Mouse (Mus musculus): Measurements from ENCODE around the gene Calml4.
A peak's percentile ranks its signal among the peaks of the same experiment; 100 is the strongest.
"Not testable (repeated sequence)": the region's sequence is repeated elsewhere in the genome, so short reads cannot be mapped to it uniquely, and the experiment has no call there.

The Calml4 gene

GRCm38 (mm10) chr9:62857719-62858261, at the start of gene Calml4:
Gene Calml4, plus strand, starts transcription at chr9:62858080.
- peak; percentile 75 for DNase-seq (ENCODE audit: low spot score)

GRCm38 (mm10) chr9:62810095-62810494, 47.8 kb upstream of the Calml4 start:
- no peak for DNase-seq (ENCODE audit: low spot score)

- no peak for DNase-seq (ENCODE audit: low spot score)
Measured at GRCm38 (mm10) chr9:62810543-62811515, 47.1 kb upstream of the Calml4 start.

- DNase-seq (ENCODE audit: low spot score) = peak; percentile 82
Measured at GRCm38 (mm10) chr9:62811516-62812121, 46.3 kb upstream of the Calml4 start, which contains the start of gene Fem1b. Gene Fem1b, minus strand, starts transcription at chr9:62811934.

- no peak for DNase-seq (ENCODE audit: low spot score)
Measured at GRCm38 (mm10) chr9:62812216-62813049, 45.4 kb upstream of the Calml4 start.

GRCm38 (mm10) chr9:62814751-62815150, 43.1 kb upstream of the Calml4 start:
- DNase-seq (ENCODE audit: low spot score) = no peak

- DNase-seq (ENCODE audit: low spot score) = no peak
Measured at GRCm38 (mm10) chr9:62816323-62817098, 41.4 kb upstream of the Calml4 start.

GRCm38 (mm10) chr9:62817099-62817571, 40.7 kb upstream of the Calml4 start:
- DNase-seq (ENCODE audit: low spot score) = no peak

- no peak for DNase-seq (ENCODE audit: low spot score)
Measured at GRCm38 (mm10) chr9:62817828-62818614, 39.9 kb upstream of the Calml4 start.

GRCm38 (mm10) chr9:62819494-62819893, 38.4 kb upstream of the Calml4 start:
- no peak for DNase-seq (ENCODE audit: low spot score)

GRCm38 (mm10) chr9:62819910-62820309, 38.0 kb upstream of the Calml4 start:
- DNase-seq (ENCODE audit: low spot score) = not testable (repeated sequence)

- no peak for DNase-seq (ENCODE audit: low spot score)
Measured at GRCm38 (mm10) chr9:62820829-62821228, 37.1 kb upstream of the Calml4 start.

GRCm38 (mm10) chr9:62821811-62822210, 36.1 kb upstream of the Calml4 start:
- DNase-seq (ENCODE audit: low spot score) = no peak

GRCm38 (mm10) chr9:62825791-62826393, 32.0 kb upstream of the Calml4 start:
- no peak for DNase-seq (ENCODE audit: low spot score)

- DNase-seq (ENCODE audit: low spot score) = no peak
Measured at GRCm38 (mm10) chr9:62826456-62826855, 31.4 kb upstream of the Calml4 start.

- DNase-seq (ENCODE audit: low spot score) = no peak
Measured at GRCm38 (mm10) chr9:62827939-62828652, 29.8 kb upstream of the Calml4 start.

- peak; percentile 84 for DNase-seq (ENCODE audit: low spot score)
Measured at GRCm38 (mm10) chr9:62828662-62829086, 29.2 kb upstream of the Calml4 start.

- DNase-seq (ENCODE audit: low spot score) = no peak
Measured at GRCm38 (mm10) chr9:62829877-62830276, 28.0 kb upstream of the Calml4 start.

- DNase-seq (ENCODE audit: low spot score) = no peak
Measured at GRCm38 (mm10) chr9:62834906-62835305, 23.0 kb upstream of the Calml4 start.
